Mouse (Mus musculus) urinary bladder, postnatal 10 days (tissue): ENCODE measurements around the gene Cela2a.

Source experiments
- DNase-seq: peaks from one replicate; pipeline ENCODE4 v3.0.0; 2022; ENCODE audit warnings: low spot score

Gene Cela2a

GRCm38 (mm10) chr4:141766668-141767352 is 59.1 kb downstream of the Cela2a start:
- DNase-seq = no peak

GRCm38 (mm10) chr4:141766316-141766667 is 59.7 kb downstream of the Cela2a start:
- DNase-seq = no peak

DNA sequence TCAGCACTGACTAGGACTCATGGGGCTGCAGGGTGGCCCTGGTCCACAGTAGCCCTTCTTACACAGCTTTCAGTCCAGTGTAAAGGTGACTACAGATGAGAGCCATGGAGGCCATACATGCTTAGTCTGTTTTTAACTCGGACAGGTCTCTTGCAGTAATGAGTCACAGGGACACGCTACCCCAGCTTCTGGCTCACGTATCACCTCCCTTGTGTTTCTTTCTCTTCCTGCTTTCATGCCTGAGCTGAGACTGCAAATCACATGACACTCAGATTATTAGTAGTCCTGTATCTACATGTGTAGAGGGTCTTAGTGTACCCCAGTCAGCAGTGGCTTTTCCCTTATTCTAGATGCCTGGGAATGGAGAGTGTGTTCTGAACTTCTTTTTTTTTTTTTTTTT is 61.0 kb downstream of the Cela2a start:
- no peak for DNase-seq
